Mouse (Mus musculus) myocyte (in vitro differentiated cells): ENCODE data around the gene Rpl10-ps3. TPM values are rescaled to one million over a fixed set of nuclear protein-coding genes. Genes with fewer than 3 reads are reported as not detected.

Source experiments
- H3K27me3 ChIP-seq: one replicate; pipeline ENCODE4 v1.6.1; 2011; ENCODE audit not compliant: control insufficient read depth, insufficient read depth, insufficient read length
- H3K36me3 ChIP-seq: one replicate; pipeline ENCODE4 v1.6.1; 2011; ENCODE audit not compliant: control insufficient read depth, insufficient read depth
- H3K4me2 ChIP-seq: one replicate; pipeline ENCODE4 v1.6.1; 2011; ENCODE audit warnings: low read depth, control low read depth
- H3K4me3 ChIP-seq: one replicate; pipeline ENCODE4 v1.5.1; 2011; ENCODE audit warnings: mild to moderate bottlenecking, control low read depth, moderate library complexity
- H3K79me2 ChIP-seq: one replicate; pipeline ENCODE4 v1.6.1; 2011; ENCODE audit not compliant: control insufficient read depth, insufficient read depth
- H3ac ChIP-seq: one replicate; pipeline ENCODE4 v1.6.1; 2011; ENCODE audit not compliant: control insufficient read depth, insufficient read length
- CEBPB ChIP-seq: IDR thresholded peaks from 2 replicates; pipeline ENCODE4 v1.6.1; 2011; ENCODE audit warnings: mild to moderate bottlenecking, moderate library complexity; ENCODE audit not compliant: poor library complexity, insufficient read depth, severe bottlenecking
- E2F4 ChIP-seq: IDR thresholded peaks from one replicate; pipeline ENCODE4 v1.6.1; 2011; ENCODE audit warnings: mild to moderate bottlenecking, control low read depth, moderate library complexity; ENCODE audit not compliant: insufficient read depth
- MAX ChIP-seq: IDR thresholded peaks from one replicate; pipeline ENCODE4 v1.6.1; 2011; ENCODE audit warnings: low read depth, mild to moderate bottlenecking, control low read depth
- MYOD1 ChIP-seq, 3 experiments: IDR thresholded peaks; one replicate each; pipeline ENCODE4 v1.6.1; 2011; ENCODE audit warnings: control low read depth in 2 of 3, low read depth in 2 of 3, mild to moderate bottlenecking in 2 of 3, moderate library complexity in 1 of 3; ENCODE audit not compliant: insufficient read length in 2 of 3, control insufficient read depth in 1 of 3
- MYOG ChIP-seq, 3 experiments: IDR thresholded peaks; one replicate each; pipeline ENCODE4 v1.6.1; 2011; ENCODE audit warnings: control low read depth in 2 of 3, low read depth in 2 of 3, mild to moderate bottlenecking in 2 of 3; ENCODE audit not compliant: insufficient read length in 2 of 3, control insufficient read depth in 1 of 3, insufficient read depth in 1 of 3
- POLR2A ChIP-seq: IDR thresholded peaks from one replicate; pipeline ENCODE4 v1.6.1; 2011; ENCODE audit warnings: low read depth, mild to moderate bottlenecking, control low read depth, moderate library complexity; ENCODE audit not compliant: insufficient read length
- POLR2AphosphoS2 ChIP-seq: IDR thresholded peaks from one replicate; pipeline ENCODE4 v1.6.1; 2011; ENCODE audit warnings: low read depth, control low read depth; ENCODE audit not compliant: insufficient read length
- REST ChIP-seq: IDR thresholded peaks from one replicate; pipeline ENCODE4 v1.6.1; 2011; ENCODE audit warnings: mild to moderate bottlenecking, control low read depth, moderate library complexity; ENCODE audit not compliant: insufficient read depth, insufficient read length
- SRF ChIP-seq: IDR thresholded peaks from one replicate; pipeline ENCODE4 v1.6.1; 2011; ENCODE audit warnings: low read depth; ENCODE audit not compliant: control insufficient read depth, insufficient read length
- TCF12 ChIP-seq: IDR thresholded peaks from one replicate; pipeline ENCODE4 v1.6.1; 2011; ENCODE audit warnings: mild to moderate bottlenecking, control low read depth; ENCODE audit not compliant: poor library complexity, insufficient read depth, severe bottlenecking
- TCF3 ChIP-seq: IDR thresholded peaks from one replicate; pipeline ENCODE4 v1.6.1; 2011; ENCODE audit warnings: low read depth, control low read depth; ENCODE audit not compliant: insufficient read length
- USF1 ChIP-seq: IDR thresholded peaks from one replicate; pipeline ENCODE4 v1.6.1; 2011; ENCODE audit warnings: low read depth, mild to moderate bottlenecking, control low read depth, moderate library complexity
- polyA plus RNA-seq: library from polyadenylated mRNA; unstranded; fragments of >200 nt; fragmentation: generic; extraction: Trizol; gene quantifications from one replicate; pipeline ENCODE4 v1.2.1, GENCODE M21; 2012; ENCODE audit warnings: missing spikeins

Rpl10-ps3 gene
- polyA plus RNA-seq, 1 experiment = 158 TPM

GRCm38 (mm10) chr9:50317299-50317698 lies 27.5 kb downstream of the Rpl10-ps3 start:
- Histone ChIP-seq H3K27me3 (peaks cover 13% of the 10 kb centered on the region), H3K36me3 (no peaks in the 10 kb centered on the region), H3K4me3 (no peak overlapping the region), H3ac (no peak overlapping the region), H3K79me2 (no peaks in the 10 kb centered on the region), H3K4me2 (no peak overlapping the region)
- no peak for TF ChIP-seq TCF12

GRCm38 (mm10) chr9:50315650-50316049 lies 29.1 kb downstream of the Rpl10-ps3 start:
- Histone ChIP-seq H3K4me2 (no peak overlapping the region), H3K79me2 (no peaks in the 10 kb centered on the region), H3K4me3 (no peak overlapping the region), H3K36me3 (no peaks in the 10 kb centered on the region), H3ac (no peak overlapping the region), H3K27me3 (peaks cover 29% of the 10 kb centered on the region)
- TF ChIP-seq TCF3 (no peak), CEBPB (no peak), MYOG (IDR thresholded peaks at IDR 0.05; ENCODE audit: control insufficient read depth in 1 of 3, insufficient read depth in 1 of 3, insufficient read length in 2 of 3, low read depth in 2 of 3) (no peak), TCF12 (no peak), USF1 (no peak), MAX (no peak), MYOD1 (IDR thresholded peaks at IDR 0.05; ENCODE audit: control insufficient read depth in 1 of 3, insufficient read length in 2 of 3, low read depth in 2 of 3) (no peak), POLR2A (no peak), SRF (no peak), REST (no peak), E2F4 (no peak), POLR2AphosphoS2 (no peak)

GRCm38 (mm10) chr9:50311036-50311545 lies 33.7 kb downstream of the Rpl10-ps3 start:
- Histone ChIP-seq H3K27me3 (peaks cover 16% of the 10 kb centered on the region), H3K36me3 (no peaks in the 10 kb centered on the region), H3ac (no peak overlapping the region), H3K4me3 (no peak overlapping the region), H3K4me2 (no peak overlapping the region), H3K79me2 (no peaks in the 10 kb centered on the region)
- TF ChIP-seq E2F4 (no peak), SRF (no peak), TCF3 (no peak), POLR2A (no peak), MYOG (IDR thresholded peaks at IDR 0.05; ENCODE audit: control insufficient read depth in 1 of 3, insufficient read depth in 1 of 3, insufficient read length in 2 of 3, low read depth in 2 of 3) (no peak), MAX (no peak), CEBPB (no peak), USF1 (no peak), TCF12 (no peak), MYOD1 (IDR thresholded peaks at IDR 0.05; ENCODE audit: control insufficient read depth in 1 of 3, insufficient read length in 2 of 3, low read depth in 2 of 3) (no peak), REST (no peak), POLR2AphosphoS2 (no peak)

GRCm38 (mm10) chr9:50305666-50306402 lies 38.9 kb downstream of the Rpl10-ps3 start:
- TF ChIP-seq MYOG (IDR thresholded peaks at IDR 0.05; ENCODE audit: control insufficient read depth in 1 of 3, insufficient read depth in 1 of 3, insufficient read length in 2 of 3, low read depth in 2 of 3) (no peak), USF1 (no peak), TCF12 (no peak), CEBPB (no peak), MYOD1 (IDR thresholded peaks at IDR 0.05; ENCODE audit: control insufficient read depth in 1 of 3, insufficient read length in 2 of 3, low read depth in 2 of 3) (no peak), POLR2AphosphoS2 (no peak), TCF3 (no peak), REST (no peak), SRF (no peak), MAX (no peak), E2F4 (no peak), POLR2A (no peak)
- H3K4me3 ChIP-seq = no peak overlapping the region
- H3K4me2 ChIP-seq = no peak overlapping the region
- H3ac ChIP-seq = no peak overlapping the region
- peaks cover 2% of the 10 kb centered on the region for H3K27me3 ChIP-seq
- no peaks in the 10 kb centered on the region for H3K36me3 ChIP-seq
- no peaks in the 10 kb centered on the region for H3K79me2 ChIP-seq
